Mouse (Mus musculus): ENCODE results near the gene Tmem266. TPM values are rescaled to one million over a fixed set of nuclear protein-coding genes. Genes with fewer than 3 reads are reported as not detected.

Gene Tmem266
- 1 to 10 TPM; 2.5 to 2.9 TPM for total RNA-seq (2021)
- long read RNA-seq, experiment 1: 0 reads
- long read RNA-seq, experiment 2: 0 reads

DNA sequence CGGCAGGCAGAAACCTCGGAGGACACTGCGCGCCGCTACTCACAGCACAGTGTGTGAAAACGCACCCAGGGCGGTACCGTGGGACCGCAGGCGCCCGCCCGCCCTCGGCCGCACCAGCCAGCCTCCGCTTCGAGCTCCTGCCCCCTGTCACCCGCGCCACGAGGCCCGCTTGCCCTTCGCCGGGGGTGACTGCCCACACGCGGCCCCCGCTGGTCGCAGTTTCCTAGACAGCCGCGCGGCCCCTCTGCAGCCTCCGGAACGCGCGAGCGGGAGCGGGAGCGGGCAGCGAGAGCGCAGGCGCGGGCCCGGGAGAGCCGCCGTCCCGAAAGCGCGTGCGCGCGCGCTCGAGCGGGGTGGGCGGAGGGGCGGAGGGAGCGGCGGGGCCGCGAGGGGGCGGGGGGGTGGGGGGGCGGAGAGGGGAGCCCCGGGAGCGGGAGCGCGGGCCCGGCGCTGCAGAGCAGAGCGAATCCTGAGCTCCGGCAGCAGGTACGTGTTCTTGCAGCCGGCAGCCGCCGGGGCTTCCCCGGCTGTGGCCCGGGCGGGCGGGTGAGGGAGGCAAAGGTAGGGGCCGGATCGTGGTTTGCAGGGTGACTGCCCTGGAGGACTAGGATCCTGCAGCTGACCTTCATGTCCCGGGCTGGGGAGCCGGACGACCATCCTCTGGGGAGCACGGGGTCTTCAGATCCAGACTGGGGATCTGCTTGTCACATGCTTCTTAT, at the start of gene Tmem266, which contains the start of gene Nrg4:
Gene Tmem266 (plus strand): TSS at position 399 of the 719 bp plus-strand sequence.
Gene Nrg4 (minus strand): TSS at position 330 of the 719 bp plus-strand sequence.
- DNase-seq: peak; percentile 79 to 81

GRCm38 (mm10) chr9:55277562-55277961, 49.2 kb upstream of the Tmem266 start:
- DNase-seq: peak; percentile 30 to 37

DNA sequence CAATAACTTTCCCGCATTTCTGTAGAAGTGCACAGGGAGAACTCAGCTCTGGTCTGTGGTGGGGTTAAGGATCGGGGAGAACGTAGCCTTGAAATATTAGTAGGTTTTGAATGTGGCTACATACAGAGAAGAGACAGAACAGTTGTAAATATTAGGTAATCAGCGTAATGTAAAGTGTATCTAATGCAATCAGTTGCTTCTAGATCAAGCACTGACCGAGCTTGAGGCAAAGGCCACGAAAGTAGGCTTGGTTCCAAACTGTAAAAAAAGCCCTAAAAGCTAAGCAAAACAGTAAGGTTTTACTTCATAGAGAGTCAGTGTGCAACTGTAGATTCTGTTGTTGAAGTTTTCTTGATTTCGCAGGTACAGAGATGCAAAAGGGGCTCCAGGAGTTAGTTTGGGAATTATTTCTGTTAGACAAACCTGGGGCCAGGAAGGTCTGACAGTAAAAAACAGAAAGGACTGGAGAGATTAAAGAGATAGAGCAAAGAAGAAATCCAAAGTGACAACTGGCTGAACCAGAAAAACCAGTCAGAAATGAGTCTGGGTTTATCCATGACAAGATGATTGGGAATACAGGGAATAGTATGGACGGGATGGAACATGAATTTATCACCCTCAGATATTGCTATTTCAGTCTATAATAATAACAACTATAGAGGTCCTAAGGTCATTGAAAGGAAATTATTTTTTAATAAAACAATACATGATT, 47.4 kb upstream of the Tmem266 start:
- no peak for DNase-seq

DNA sequence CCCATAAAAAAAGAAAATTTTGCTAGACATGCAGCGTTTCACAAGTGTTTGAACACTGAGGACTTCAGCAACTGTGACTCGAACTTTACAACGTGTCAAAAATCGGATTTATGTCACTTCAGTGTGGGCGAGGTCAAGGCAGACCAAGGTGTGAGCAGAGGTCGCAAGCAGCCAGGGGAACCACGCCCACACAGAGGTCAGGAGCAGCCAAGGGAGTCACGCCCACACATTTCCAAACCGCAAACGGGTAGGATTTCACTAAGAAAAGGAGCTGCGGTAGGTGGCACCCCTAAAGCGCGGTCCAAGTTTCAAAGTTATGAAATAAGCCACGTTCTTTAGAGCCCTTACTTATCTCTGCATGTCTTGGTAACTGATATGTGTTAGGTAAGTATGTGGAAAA, 43.2 kb upstream of the Tmem266 start:
- DNase-seq: peak; percentile 18 to 45

- DNase-seq: no peak
Measured at GRCm38 (mm10) chr9:55285197-55285596, 41.5 kb upstream of the Tmem266 start.

GRCm38 (mm10) chr9:55289475-55290198, 37.1 kb upstream of the Tmem266 start:
- DNase-seq: no peak

GRCm38 (mm10) chr9:55291966-55292365, 34.7 kb upstream of the Tmem266 start:
- DNase-seq: no peak

DNA sequence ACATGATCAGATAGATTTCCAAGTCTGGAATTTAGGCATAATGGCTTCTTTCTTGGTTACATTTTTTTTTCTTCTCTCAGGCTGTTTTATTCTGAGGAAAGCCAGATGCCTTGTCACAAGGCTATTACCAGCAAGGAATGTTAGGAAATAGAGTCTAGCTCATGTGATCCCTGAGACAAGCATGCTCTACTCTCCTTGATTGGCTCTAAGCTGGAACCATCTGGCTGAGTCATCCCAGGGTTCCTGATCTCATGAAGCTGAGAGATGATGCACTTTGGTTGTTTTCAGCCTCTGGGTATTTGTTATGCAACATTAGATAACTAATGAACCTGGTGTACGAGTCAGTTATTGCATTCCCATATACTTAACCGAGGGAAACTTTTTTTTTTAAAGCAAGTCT, 30.5 kb upstream of the Tmem266 start:
- DNase-seq: no peak

DNA sequence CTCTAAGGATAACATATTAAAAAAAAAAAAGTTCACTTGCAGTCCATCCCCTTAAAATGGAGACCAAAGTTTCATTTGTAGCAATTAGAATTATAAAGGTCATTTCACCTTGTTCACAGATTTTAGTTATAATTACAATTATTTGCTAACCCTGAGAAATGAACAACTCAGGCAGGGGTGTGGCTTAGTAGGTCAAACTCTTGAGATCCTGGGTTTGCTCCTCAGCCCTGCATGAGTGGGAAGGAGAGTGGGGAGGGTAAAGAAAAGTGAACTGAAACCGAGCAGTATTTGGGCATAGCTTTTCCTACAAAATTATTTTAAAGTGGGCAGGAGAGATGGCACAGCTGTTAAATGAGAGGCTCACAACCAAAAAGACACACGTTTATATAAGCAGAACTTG, 19.6 kb upstream of the Tmem266 start:
- no peak for DNase-seq

- no peak for DNase-seq
Measured at GRCm38 (mm10) chr9:55307557-55307956, 19.2 kb upstream of the Tmem266 start.

DNA sequence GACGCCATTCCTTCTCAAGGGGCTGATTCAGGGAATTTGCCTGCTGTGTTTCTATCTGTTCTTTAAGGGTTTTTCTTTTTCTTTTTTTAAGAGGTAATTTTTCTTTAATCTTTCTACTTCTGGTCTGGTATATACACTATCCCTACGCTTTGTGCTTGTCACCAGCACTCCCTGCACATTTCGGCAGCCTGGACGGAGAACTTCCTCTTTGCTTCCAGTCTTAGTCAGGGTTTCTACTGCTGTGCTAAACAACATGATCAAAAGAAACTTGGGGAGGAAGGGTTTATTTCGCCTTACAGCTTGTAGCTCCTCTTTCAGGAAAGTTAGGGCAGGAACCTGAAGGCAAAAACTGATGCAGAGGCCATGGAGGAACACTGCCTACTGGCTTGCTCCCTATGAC, 18.3 kb upstream of the Tmem266 start:
- DNase-seq: peak in 1 of 2 experiments; percentile 29

GRCm38 (mm10) chr9:55311560-55311959, 15.2 kb upstream of the Tmem266 start:
- DNase-seq: peak; percentile 79 to 90

DNA sequence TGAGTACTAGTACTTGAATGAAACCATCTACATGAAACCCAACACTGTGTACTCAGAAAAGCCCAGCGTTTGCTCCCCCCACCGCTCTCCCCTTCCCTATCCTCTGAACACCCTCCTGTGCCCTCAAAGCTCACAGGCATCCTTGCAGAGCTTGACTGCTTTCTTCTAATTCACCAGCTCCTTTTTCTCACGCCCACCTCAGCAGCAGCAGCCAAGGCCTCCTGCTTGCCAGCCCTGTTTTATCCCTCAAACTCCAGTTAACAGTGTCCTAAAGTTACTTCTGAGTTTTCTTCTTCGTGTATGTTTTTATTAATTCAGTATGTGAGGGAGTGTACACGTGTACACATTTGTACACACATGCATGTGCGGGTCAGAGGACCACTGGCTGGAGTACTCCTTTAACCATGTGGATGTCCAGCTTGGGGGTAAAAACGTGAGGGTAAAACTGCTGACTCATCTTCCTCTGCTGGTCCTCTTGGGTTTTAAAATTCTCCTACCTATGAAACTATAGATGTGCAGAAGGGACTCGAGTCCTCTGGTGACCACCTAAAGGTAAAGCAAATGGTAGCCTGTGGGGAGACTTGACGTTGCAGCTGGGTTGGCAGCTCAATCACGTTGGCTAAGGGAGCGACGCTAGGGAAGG, 13.0 kb upstream of the Tmem266 start:
- DNase-seq: no peak

DNA sequence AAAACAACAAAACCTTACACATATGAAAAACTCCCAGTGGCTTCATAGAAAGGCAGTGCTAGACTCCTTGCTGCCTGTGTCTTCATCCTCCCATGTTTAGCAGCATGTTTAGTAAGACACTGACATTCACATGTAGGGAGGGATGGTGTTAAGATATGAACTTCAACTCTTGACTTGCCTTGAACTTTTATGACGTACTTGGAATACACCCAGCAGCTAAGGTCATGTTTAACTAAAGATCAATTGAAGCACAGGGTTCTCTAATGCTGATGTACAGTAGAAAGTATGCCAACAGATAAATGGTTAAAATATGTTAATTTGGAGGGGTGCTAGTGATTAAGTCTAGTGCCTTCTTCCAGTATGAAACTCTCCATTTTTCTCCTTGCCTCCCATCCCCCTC, 4.1 kb upstream of the Tmem266 start:
- DNase-seq: no peak

DNA sequence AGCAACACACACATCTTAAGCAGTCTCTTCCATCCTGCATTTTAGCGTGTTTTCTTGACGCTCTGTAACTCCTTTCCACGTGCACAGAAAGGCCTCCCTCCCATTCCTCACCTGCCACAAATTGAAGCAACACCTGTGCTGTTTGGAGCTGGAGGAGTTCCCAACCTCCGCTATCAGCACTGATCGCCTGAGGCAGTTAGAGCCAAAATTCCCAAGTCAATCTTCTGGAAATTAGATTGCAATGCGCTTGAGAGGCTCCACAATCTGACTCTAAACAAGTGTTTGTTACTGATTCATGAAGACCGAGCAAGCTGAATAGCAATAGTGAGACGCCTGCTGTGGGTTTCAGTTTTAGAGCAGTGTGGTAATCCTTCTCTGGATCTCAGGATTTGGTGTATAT, 2.6 kb upstream of the Tmem266 start:
- DNase-seq: no peak

GRCm38 (mm10) chr9:55324516-55324915, 2.2 kb upstream of the Tmem266 start:
- DNase-seq: no peak

GRCm38 (mm10) chr9:55325061-55325460, 1.7 kb upstream of the Tmem266 start:
- no peak for DNase-seq

DNA sequence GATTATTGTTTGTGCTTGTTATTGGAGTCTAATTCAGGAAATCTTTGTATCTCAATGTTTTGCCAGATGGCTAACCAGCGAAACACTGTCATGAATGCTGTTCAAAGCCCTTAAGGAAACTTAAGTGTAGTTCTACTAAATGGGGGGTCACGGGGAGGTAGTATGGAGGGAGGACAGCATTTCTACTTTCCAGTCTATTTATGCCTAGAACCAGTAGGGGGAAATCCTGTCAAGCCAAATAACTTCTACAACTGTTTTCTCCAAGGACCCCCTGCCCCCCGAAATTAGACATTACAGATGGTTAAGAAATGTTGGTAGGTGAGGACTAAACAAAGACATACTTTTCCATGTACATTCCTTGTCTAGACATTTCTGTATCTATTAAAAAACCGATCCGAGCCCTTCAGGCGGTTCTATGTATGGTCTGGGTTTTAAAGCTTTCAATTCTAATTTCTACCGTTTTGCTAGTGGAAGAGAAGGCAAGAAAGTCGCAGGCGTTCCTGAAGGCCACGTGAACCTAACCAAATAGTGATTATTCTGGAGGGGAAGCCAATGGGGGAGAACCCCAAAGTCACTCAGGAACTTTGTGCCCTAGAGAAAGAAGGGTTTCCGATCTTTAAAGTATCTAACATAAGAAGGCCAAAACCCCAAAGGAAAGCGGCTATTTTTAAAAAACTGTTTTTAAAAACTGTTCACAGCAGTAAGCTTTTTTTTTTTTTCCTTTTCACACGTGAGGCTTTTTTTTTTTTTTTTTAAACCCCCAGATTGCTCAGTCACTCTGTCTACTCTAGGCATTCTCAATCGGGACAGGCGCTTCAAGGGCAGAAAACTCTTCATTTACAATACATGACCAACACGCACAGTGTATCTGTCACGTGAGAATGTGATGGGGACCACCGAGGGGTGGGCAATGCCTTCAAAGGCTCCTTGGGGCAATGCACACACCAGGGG, 874 bp upstream of the Tmem266 start:
- no peak for DNase-seq

DNA sequence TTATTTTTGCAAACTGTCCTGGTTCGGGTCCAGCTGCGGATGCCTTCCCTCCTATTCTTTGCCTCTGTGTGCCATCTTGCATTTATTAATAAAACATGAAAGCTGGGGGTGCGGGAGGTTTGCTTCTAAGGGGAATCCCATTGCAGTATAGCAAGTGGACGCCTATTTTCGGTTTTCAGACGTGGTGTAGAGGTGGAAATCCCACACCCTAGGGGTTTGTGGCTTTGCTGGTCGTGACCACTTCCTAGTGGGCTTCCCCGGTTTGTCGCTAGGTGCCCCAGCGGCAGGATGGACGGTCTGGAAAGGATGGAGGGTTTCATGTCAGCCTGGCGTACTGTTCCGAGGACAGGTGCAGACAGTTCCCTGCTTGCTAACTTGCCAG, 512 bp downstream of the Tmem266 start:
- DNase-seq: no peak

DNA sequence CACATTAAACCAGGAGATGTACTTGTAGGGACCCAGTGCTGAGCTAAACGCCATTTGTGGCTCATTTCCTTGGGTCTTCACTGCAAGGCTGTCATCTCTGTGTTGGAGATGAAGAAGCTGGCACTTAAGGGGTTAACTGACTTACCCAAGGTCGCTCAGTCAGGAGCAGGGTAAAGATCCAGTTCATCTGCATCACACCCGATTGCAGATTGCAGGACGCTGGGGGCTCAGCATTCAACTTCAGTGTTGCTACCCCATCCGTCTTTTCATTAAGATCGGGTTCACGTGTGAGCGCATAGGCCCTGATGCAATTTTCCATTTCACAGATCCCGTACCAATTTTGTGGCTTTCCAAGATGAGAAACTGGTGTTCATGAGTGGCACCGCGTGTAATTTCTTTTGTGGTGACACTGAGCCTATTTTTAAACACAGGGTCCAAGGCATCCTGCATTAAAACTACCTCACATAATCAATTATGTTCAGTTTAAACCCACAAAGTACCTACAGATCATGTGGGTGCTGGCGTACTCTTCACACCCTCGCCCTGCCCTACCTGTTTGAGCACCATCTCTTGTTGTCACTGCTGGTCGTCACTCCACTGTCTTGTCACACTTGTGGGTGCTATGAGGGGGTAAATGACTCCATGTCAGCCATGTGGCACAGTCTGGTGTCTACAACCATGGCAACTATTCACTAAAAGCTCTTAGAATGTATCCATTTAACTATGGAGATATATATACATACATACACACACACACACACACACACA, 1.6 kb downstream of the Tmem266 start:
- no peak for DNase-seq

Measured in heart, adult 18-20 months (tissue).